Mouse (Mus musculus): ENCODE data around the gene Arid3a.

Arid3a gene

DNA sequence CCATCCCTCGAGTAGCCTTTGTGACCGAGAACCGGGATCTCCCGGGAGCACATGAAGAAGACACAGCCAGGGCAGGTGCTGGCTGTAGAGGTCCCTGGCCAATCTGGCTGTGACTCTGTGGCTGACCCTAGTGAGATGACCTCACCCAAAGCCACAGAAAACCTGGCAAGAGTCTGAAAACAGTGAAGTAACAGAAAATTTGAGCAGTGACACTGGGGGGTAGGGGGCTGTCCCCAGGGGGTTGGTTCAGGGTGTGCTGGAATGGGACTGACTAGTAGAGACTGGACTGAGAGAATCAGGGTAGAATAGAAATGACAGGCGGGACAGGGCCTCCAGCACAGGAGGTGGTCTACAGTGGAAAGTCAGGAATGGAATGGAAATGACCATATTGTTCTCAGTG is 56.4 kb downstream of the Arid3a start:
- no peak for DNase-seq

DNA sequence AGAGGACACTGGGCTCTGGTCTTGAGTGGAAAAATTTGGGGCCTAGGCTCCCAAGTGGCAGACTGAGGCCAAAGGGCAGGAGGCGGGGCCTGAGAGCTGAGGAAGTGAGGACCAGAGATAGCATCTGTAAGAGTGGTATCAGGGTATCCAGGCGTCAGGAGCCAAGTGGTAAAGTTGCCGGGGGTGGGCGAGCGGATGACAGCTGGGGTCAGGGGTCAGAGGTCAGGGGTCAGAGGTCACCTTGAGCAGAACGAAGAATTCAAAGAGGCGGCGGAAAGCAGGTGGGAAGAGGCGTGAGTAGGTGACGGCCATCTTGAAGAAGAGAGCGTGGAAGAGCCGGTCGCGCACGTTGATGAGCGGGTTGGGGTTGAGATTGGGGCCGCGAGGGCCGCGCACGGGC is 56.8 kb downstream of the Arid3a start:
- DNase-seq: peak; percentile 79

DNA sequence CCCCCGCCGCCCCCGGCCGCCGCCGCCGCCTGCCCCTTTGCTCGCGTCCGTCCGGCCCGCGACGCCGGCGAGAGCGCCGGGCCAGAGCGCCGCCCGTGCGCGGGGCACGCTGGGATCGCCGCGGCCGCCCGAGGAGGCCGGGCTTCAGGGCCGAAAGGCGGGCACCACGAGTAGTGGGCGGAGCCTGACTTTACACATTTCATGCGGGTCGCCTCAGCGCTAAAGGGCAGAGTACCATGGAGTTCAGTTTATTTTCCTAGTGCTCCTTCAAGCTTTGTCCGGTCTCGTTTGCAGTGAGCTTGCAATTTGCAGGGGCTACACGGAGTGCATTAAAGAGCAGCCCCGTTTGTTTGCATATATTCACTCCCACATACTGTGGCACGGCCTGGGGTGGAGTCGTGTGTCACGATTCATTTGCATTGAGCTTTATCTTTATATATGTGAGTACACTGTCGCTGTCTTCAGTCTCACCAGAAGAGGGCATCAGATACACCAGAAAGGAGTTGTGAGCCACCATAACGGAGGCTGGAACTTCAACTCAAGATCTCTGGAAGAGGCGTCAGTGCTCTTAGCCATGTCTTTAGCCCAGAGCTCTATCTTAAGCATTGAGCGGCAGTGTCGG is 57.5 kb downstream of the Arid3a start, which contains the start of gene Tmem259:
Tmem259 (minus strand) TSS at position 136 of the 622 bp plus-strand sequence.
- peak; percentile 83 for DNase-seq

DNA sequence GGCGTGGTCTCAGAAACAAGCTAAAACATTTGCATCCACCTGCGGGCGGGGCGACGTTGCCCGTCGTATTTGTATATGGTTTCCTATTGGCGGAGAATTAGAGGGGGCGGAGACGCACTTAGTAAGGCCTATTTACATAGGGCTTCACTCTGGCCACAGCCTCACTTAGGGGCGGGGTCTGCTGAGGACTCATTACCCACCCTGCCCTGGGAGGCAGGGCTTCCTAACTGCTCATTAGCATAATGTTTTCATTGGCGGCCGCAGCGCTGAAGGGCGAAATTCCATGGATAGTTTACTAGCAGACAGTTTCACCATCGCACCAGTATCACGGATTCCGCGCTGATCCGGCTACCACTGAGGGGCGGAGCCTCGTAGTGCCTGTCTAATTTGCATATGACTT is 58.0 kb downstream of the Arid3a start:
- peak; percentile 97 for DNase-seq

DNA sequence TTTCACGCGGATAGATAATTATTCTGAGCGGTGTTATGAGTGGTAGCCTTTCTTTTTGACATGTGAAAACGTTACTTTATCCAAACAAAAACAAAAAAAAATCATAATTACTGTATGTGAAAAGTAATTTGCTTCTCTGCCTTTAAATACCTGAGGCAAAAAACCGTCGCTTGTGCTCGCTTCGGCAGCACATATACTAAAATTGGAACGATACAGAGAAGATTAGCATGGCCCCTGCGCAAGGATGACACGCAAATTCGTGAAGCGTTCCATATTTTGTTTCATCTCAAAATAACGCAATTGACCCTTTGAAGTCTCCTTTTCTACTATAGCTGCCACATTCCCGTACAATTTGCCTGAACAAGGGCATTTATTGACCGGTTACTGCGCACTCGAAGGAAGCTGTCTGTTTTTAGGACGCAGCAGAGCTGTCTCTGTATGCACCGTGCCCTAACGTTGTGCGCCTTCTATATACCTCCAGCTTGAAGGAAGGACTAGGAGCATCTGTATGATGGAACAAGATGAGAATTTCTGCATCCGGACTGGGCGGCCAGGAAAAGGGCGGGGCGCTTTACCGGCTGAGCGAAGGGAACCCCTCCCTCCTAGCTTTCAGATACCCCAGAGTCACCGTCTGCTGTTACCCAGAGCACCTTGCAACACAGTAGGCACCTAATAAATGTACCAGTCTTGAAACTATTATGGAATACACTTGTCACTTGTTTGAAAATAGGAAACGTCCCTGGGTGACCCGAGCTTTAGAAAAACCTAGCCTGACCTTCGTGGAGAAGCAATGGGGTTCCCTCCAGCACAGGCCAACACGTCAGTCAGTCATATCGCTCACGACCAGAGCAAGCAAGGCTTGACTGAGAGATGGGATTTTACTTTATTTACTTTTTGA is 58.7 kb downstream of the Arid3a start:
- peak; percentile 76 for DNase-seq

DNA sequence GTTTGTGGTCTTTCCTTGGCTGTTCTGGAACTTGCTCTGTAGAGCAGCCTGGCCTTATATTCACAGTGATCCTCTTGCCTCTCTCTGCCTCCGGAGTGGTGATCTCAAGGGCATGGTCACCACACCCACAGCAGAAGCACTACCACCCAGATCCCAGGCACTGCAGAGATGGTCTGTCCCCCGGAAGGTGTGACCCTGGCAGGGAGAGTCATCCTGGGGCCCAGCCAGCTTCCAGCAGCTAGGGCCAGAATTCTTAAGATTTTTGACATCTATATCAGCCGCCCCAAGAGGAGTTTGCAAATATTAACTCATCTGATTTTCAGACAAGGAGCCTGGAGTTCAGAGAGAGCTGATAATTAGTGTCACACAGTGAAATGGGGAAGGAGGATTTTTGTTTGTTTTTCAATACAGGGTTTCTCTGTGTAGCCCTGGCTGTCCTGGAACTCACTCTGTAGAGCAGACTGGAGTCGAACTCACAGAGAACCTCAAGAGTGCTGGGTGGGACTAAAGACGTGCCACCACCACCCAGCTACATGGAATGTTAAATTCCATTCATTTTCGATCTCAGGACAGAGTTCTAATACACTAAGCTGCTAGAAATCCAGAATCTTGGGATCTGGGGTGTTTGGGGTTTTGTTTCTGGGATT is 59.5 kb downstream of the Arid3a start:
- DNase-seq: peak; percentile 54

DNA sequence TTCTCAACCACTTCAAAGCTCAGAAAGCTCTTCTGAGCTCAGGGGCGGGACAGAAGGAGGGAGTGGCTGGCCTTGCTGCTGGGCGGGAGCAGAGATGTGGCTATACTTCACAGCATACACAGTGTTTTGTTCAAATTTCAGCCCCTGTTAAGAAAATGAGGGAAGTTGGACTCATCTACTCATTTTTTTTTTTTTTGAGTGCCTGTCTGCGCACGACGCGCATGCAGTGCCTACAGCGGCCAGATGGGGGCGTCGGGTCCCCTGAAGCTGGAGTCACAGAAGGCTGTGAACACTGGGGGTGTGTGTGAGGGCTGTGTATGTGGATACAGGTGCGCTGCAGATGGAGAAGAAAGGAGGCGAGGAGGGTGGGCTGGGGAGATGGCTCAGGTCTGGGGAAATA is 60.1 kb downstream of the Arid3a start:
- DNase-seq: peak; percentile 86

DNA sequence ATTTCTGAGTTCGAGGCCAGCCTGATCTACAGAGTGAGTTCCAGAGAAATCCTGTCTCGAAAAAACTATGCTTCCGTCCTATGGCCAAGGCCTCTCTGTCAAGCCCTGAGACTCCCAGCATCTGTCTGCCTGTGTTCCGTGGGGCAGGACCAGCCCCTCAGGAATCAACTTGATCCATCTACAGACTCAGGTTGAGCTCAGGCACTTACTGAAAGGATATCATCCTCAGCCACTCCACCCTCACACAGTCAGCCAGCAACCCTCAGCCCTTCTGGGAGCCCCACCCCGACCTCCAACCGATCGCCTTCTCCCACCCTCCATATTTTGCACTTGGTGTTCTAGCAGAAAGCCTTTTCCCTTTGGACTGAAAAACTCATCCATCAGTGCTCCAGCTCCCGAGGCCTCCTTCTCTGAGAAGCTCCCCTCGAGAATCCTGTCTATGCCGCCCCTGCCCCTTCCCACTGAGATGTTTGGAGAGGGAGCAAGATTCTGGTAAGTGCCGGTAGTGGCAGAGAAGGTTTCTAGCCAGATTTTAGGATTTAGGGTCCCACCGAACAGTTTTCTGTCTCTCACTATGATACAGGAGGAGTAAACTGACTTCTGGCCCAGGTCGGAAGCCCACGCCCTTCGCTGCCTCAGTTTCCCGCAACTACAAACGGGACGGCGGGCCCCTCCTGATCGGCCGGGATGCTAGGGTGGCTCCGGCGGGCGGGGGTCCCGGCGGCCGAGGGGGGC is 61.1 kb downstream of the Arid3a start:
- DNase-seq: no peak

DNA sequence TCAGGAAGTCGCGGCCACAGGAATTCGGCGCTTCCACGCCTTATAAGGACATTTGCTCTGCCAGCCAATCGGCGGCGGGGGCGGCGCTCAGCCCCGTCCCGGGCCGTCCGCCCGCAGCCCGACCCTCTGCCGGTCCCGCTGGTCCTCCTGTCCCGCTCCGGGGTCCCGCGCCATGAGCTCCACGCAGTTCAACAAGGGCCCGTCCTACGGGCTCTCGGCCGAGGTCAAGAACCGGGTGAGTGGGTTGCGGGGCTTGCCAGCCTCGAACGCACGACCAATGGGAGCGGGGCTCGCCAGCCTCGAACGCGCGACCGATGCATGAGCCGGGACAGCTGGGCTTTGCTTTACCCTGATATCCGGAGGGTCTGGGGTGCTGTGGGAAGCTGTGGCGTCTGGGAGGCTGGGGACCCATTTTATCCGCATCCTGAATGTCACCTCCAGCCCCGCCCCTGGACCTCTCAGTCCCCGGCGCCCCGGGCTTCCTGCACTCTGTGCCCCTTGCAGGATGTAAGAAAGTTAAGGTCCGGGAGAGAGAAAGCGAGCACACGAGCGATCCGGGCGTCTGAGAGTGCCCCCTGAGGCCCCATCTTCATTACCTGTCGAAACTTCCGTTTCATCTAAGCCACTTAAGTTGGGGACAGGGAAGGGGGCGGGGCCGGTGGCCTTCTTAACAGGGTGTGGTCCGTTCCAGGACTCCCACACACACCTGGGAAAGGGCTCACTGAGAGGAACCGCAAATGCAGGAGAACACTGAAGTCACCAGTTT is 61.8 kb downstream of the Arid3a start, which contains the start of gene Cnn2:
Cnn2 (plus strand) TSS at position 79 of the 766 bp plus-strand sequence.
- peak; percentile 38 for DNase-seq

DNA sequence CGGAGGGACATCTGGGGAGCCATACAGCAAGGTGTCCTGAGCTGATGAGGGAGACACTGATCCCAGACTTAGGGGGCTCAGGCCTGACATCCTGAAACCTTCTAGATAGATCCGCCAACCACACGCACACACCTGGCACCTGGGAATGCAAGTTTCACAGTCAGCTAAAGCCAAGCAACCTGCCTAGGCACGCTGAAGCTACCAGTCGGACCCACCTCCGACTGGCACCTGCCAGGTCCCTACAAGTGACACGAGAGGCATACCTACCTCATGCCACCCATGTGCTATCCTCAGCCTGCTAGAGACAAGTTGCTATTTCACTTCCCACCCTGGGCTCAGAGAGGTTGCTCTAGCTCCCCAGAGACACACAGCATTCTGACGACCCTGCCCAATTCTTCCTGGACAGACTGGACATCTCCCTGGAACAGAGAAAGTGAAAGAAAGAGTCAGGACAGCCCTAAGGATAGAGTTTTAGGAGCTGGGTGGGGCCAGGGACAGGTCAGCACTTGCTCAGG is 62.5 kb downstream of the Arid3a start:
- DNase-seq: peak; percentile 13

DNA sequence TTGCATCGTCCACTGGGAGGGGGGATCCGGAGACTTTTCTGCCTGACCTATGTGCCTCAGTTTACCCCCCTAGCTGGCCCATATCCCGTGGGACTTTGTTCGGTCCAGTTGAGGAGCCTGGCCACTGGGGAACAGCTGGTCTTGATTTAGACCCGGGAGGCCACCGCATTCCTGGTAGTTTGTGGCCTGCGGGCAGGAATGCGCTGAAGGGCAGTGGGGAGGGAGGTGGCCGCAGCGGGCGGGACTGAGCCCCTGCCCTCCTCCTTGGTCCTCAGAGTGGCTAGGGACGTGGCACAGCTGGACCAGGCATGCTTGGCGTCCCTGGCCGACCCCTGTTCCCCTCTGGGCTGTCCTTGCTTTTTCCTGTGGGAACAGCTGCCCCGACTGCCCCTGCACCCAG is 63.0 kb downstream of the Arid3a start:
- DNase-seq: peak; percentile 18

DNA sequence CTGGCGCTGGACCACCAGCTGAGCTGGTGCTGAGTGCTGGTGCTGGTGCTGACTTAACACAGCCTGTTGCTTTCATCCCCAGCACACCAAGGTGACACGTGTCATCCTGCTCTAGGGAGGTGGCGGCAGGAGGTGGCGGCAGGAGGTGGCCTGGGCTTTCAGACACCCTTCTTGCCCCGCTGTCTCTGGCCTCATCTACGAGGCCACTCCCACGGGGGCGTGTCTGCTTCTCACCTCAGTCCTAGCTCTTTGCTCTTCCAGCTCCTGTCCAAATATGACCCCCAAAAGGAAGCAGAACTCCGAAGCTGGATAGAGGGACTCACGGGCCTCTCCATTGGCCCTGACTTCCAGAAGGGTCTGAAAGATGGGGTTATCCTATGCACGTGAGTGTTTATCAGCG is 64.3 kb downstream of the Arid3a start:
- DNase-seq: peak; percentile 13

DNA sequence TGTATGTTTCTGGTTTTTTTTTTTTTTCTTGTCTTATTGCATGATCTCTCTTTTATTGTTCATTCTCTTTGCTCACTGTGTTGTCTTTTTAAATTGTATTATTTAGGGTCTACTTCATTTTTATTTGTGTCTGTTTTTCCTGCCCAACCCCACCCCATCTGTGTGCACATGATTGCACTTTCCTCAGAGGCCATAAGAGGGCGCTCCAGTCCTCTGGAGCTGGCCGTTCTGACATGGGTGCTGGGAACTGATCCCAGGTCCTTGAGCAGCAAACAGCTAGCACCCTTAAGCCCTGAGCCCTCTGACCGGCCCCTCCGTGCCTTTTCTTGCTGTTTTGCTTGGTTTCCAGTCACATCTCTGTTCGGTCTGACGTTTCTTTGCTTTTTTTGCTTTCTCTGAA is 64.7 kb downstream of the Arid3a start:
- no peak for DNase-seq

DNA sequence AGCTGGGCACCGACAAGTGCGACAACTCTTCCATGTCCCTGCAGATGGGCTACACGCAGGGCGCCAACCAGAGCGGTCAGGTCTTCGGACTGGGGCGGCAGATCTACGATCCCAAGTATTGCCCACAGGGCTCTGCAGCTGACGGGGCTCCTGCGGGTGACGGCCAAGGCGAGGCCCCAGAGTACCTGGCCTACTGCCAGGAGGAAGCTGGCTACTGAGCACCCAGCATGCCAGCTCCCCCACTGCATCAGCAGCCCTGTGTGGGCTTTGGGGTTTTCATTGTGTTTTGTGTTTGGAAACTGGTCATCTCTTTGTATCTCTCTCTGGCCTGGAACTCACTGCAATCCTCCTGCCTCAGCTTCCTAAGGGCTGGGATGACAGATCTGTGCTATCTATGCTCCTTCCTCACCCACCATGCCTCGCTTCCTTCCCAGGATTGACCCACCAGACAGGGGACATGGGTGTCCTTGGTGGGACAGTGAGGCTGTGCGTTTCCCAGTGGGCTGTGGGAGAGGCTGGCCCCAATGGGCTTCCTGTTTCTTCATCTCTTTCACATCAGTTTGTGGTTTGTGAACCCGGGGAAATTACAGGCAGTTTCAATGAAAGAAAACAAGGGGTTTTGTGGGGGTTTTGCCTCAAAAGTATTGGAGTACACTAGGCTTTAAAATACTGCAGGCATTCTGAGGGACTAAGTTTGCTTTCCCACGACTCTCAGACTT is 67.7 kb downstream of the Arid3a start:
- no peak for DNase-seq

DNA sequence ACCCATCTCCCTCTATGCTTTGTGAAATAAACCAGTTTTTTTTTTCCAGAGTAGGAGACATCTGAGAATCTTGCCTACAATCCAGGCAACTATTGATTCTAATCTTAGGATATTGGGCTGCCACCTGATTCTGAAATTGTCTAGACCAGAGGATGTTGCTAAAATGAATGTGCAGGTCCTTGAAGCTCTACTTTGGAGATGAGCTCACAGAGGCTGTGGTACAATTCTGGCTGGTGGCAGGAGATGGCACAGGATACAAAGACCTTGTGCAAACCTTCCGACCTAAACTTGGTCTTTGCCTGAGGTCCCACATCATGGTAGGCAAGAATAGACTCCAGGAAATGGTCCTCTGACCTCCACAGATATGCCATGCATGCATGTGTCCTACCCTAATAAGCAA is 68.8 kb downstream of the Arid3a start:
- DNase-seq: no peak

DNA sequence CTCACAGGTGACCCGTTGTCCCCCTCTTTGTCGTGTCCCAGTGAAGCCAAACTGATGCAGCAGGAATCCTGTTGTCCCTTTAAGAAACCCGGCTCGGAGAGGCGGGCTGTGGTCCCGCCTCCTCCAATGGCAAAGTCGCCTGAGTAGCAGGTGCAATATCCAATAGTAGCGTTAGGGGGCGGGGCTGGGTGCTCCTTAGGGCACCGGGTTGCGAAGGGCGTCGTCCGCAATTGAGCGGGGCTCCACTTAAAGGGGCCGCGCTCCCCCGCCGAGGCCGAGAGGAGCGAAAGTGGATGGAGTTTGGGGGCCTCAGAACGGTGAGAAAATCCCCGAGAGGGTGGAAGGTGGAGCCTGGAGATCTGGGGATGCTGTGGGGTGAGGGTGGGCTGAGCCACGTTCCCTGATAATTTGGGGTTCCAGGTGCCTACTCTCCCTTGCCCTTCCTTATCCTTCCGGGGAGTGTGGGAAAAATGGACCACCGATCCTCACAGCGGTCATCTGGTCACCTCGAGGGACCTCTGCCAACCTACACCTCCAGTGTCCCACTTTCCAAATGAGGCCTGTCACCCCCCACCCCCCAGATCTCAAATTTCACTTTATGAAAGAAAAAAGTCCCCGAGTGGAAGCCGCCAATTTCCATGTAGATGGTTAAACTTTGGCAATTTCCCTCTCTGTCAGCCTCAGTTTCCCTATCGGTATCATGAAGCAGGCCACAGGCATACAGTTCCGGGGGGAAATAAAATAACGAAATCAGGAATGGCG is 69.6 kb downstream of the Arid3a start, which contains the start of gene Abca7:
Abca7 (plus strand) TSS at position 223 of the 762 bp plus-strand sequence.
- peak; percentile 95 for DNase-seq

DNA sequence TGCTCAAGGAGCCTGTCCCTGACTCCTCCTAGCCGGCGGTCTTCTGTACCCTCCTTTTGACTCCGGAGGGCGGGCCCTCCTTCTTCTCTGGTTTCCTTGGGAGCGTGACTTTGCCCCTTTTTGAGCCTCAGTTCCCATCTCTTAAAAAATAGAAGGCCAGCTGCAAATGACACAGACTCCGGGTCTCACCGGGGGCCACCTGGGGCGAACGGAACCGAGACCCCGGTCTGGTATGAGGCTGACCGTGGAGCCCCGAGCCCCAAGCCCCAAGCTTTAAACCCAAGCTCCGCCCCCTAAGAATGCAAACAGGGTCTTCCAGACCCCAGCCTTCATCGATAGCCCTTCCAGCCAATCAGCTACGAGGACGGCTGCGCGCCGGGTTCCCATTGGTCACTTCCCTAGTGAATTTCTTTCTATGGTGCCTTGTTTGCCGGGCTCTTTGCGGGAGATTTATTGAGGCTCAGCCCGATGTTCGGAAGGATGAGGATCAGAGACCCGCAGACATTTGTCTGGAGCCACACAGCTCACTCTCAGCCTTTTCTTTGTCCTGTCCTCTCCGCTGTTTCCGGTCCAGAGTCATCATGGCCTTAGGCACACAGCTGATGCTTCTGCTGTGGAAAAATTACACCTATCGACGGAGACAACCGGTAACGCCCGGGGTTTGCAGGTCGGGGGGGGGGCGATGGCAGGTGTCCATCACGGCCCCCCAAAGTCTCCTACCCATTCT is 70.4 kb downstream of the Arid3a start:
- peak; percentile 72 for DNase-seq

DNA sequence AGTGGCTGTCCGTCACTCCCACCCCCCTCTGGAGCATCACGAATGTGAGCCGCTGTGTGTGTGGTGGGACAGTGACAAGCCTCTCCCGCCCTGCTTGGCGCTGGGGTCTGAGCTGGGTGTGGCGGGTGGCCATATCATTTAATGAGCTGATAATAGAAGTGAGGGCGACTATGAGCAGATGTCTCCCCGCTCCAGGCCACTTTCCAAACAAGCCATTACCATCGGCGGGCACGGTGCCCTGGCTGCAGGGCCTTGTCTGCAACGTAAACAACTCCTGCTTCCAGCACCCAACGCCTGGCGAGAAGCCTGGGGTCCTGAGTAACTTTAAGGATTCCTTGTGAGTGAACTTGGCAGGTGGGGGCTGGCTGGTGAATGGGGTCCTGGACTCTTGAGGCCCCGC is 71.0 kb downstream of the Arid3a start:
- DNase-seq: peak; percentile 67

DNA sequence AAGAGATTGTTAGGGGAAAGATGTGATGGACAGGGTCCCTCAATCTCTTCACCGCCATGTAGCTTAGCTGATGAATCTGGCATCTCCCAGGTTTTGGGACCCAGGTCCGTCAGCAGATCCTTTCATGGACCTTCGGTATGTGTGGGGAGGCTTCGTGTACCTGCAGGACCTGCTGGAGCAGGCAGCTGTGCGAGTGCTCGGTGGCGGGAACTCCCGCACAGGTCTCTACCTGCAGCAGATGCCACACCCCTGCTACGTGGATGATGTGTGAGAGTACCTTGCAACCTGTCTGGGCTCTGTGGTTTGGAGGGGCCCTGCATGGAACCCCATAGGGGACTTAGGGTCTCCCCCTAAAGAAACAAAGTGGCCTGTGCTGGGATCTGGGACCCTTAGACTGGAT is 75.1 kb downstream of the Arid3a start:
- no peak for DNase-seq

DNA sequence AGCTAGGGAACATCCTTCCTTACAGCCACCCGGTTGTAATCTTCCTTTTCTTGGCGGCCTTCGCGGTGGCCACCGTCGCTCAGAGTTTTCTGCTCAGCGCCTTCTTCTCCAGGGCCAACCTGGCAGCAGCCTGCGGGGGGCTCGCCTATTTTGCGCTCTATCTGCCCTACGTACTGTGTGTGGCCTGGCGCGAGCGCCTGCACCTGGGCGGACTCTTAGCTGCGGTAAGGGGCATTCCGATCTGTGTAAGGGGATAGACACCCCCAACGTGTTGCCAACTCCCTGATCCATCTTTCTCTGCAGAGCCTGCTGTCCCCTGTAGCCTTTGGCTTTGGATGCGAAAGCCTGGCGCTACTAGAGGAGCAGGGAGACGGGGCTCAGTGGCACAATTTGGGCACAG is 76.0 kb downstream of the Arid3a start:
- DNase-seq: no peak
